Mouse (Mus musculus) bone marrow macrophage, adult 2 months (primary cell): ENCODE measurements around the gene Dhx9. TPM values are rescaled to one million over a fixed set of nuclear protein-coding genes. Genes with fewer than 3 reads are reported as not detected.

Experiments
- H3K27ac ChIP-seq: 2 replicates; pipeline ENCODE4 v1.5.1; 2012; ENCODE audit warnings: low read depth, low read length; ENCODE audit not compliant: insufficient read depth
- H3K4me1 ChIP-seq: 2 replicates; pipeline ENCODE4 v1.6.1; 2012; ENCODE audit warnings: low read length; ENCODE audit not compliant: control insufficient read depth, insufficient read depth
- H3K4me3 ChIP-seq: 2 replicates; pipeline ENCODE4 v1.5.1; 2012; ENCODE audit warnings: mild to moderate bottlenecking, low read length, moderate library complexity; ENCODE audit not compliant: insufficient read depth
- CTCF ChIP-seq: IDR thresholded peaks from 2 replicates; pipeline ENCODE4 v1.5.1; 2012; ENCODE audit warnings: low read depth, mild to moderate bottlenecking, low read length, moderate library complexity
- POLR2A ChIP-seq: IDR thresholded peaks from 2 replicates; pipeline ENCODE4 v1.6.1; 2012; ENCODE audit warnings: mild to moderate bottlenecking, low read depth, low read length, borderline replicate concordance
- polyA plus RNA-seq: library from polyadenylated mRNA; stranded (reverse); fragments of >200 nt; gene quantifications from 2 replicates; pipeline ENCODE4 v1.2.4, GENCODE M21; 2012; ENCODE audit not compliant: missing spikeins, insufficient read depth, insufficient read length

Gene Dhx9
- polyA plus RNA-seq, 1 experiment = 67.9 TPM

DNA sequence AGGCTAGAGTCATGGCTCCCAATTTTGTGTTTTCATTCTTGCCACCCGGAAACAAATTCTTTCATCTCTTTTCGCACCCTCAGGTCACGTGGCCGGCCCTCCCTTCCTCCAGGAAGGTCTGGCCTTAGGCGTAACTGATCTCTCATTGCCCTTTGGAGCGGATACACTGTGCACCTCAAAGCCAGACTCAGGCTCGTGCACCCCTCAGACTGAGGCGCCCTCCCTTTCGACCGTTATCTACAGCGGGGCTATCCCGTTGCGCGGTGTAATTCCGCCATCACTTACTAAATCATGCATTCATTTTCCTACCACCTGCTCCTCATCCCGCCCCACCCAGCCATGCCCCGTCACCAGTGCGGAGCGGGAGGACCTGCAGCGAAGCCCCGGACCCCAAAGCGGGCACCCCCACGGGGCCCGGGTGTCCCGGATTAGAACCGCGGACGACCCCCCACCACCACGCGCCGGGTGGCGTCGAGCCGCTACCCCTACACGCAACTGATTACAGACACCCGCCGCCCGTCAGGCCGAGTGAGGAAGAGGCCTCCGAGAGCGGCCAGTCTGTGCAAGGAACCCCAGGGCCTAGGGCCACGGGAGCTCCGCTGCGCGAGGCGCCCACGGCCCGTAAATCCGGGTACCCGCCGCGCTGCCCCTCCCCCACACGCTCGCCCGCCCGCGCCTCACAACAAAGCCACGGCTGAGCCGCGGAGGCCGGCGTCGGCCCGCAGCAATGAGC lies 527 bp downstream of the Dhx9 start:
- H3K4me1 ChIP-seq = peaks cover 35% of the 10 kb centered on the region

GRCm38 (mm10) chr1:153486120-153486519 lies 1.3 kb downstream of the Dhx9 start:
- Histone ChIP-seq H3K4me3 (peak overlapping the region; percentile 97), H3K4me1 (peaks cover 28% of the 10 kb centered on the region), H3K27ac (peak overlapping the region; percentile 81)

More for the DNA sequence above, 527 bp downstream of the Dhx9 start:
- peak overlapping the region; percentile 97 for H3K4me3 ChIP-seq
- peak overlapping the region; percentile 81 for H3K27ac ChIP-seq
- TF ChIP-seq POLR2A (no peak), CTCF (no peak)

GRCm38 (mm10) chr1:153485201-153485796 lies 2.2 kb downstream of the Dhx9 start:
- Histone ChIP-seq H3K4me1 (peaks cover 22% of the 10 kb centered on the region), H3K27ac (no peak overlapping the region), H3K4me3 (peak overlapping the region; percentile 48)
- TF ChIP-seq CTCF (no peak), POLR2A (no peak)

DNA sequence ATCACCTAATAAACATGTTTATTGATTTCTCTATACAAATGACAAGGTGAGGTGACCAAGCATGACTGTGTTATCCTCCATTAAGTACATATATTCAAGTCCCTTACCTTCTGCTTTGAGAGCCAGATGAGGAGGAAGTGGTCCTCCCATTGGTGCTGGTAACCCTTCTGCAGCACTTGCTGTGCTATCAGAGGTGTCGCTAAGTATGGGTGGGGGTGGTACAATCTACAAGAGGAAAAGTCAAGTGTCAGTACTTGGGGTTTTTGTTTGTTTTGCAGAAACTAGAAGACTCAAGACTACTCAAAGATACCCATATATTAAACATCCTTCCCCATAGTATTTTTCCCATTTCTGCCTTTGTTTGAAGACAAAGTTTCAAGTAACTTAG lies 6.4 kb downstream of the Dhx9 start:
- no peak for TF ChIP-seq CTCF
- TF ChIP-seq POLR2A = no peak
- Histone ChIP-seq H3K27ac (no peak overlapping the region), H3K4me1 (no peaks in the 10 kb centered on the region), H3K4me3 (no peak overlapping the region)

- Histone ChIP-seq H3K4me3 (no peak overlapping the region), H3K27ac (no peak overlapping the region), H3K4me1 (no peaks in the 10 kb centered on the region)
- TF ChIP-seq CTCF = peak; percentile 48
- TF ChIP-seq POLR2A = no peak
Measured at GRCm38 (mm10) chr1:153480386-153481024, 7.0 kb downstream of the Dhx9 start.

DNA sequence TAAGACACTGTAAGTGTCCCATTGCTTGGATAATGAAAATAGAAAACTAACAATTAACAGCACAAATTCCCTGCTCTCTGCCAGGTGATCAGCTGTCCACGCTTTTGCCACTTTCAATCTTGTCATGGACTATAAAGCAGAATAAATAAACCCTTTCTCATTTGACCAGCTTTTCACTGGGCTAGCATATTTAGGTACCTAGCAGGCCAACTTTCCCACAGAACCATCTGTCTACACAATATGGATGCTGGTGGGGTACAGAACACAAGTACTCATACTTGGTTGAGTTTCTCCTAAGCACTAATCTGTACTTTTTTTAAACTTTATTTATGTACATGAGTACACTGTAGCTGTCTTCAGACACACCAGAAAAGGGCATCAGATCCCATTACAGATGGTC lies 8.2 kb downstream of the Dhx9 start:
- Histone ChIP-seq H3K27ac (no peak overlapping the region), H3K4me3 (no peak overlapping the region), H3K4me1 (no peaks in the 10 kb centered on the region)
- TF ChIP-seq POLR2A = no peak
- TF ChIP-seq CTCF = no peak

GRCm38 (mm10) chr1:153461796-153462195 lies 25.7 kb downstream of the Dhx9 start:
- Histone ChIP-seq H3K4me1 (no peaks in the 10 kb centered on the region), H3K27ac (no peak overlapping the region), H3K4me3 (no peak overlapping the region)
- TF ChIP-seq POLR2A = no peak
- no peak for TF ChIP-seq CTCF

- H3K4me1 ChIP-seq = no peaks in the 10 kb centered on the region
- no peak overlapping the region for H3K4me3 ChIP-seq
- no peak overlapping the region for H3K27ac ChIP-seq
- TF ChIP-seq POLR2A (no peak), CTCF (no peak)
Measured at GRCm38 (mm10) chr1:153456137-153456536, 31.3 kb downstream of the Dhx9 start.

DNA sequence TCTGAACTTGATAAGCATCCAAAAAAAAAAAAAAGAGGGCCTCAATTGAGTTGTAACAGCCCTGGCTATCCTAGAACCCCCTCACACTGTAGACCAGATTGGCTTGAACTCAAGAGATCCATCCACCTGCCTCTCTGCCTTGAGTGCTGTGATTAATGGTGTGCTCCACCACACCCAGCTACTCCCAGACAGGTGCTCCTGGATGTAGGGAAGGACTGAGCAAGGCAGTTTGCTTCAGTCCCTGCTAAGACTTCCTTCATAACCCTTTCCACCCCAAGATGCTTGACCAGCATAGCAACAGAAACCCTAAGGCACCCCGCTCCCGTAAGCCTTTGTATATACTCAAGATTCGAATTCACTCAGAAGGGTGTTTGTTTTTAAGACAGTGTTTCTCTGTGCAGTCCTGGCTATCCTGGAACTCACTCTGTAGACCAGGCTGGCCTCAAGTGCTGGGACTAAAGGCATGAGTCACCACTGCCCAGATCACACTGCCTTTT lies 34.3 kb downstream of the Dhx9 start:
- no peak overlapping the region for H3K4me3 ChIP-seq
- no peak for TF ChIP-seq CTCF
- TF ChIP-seq POLR2A = no peak
- H3K27ac ChIP-seq = no peak overlapping the region
- no peaks in the 10 kb centered on the region for H3K4me1 ChIP-seq

GRCm38 (mm10) chr1:153451237-153452154 lies 36.0 kb downstream of the Dhx9 start:
- no peak for TF ChIP-seq POLR2A
- peak; percentile 57 for TF ChIP-seq CTCF

More at GRCm38 (mm10) chr1:153451237-153452154, 36.0 kb downstream of the Dhx9 start:
- no peak overlapping the region for H3K4me3 ChIP-seq
- H3K27ac ChIP-seq = no peak overlapping the region
- H3K4me1 ChIP-seq = no peaks in the 10 kb centered on the region
